Mouse (Mus musculus) megakaryocyte, embryonic 14.5 days (primary cell): Measurements from ENCODE around the gene Cables2.

Experiments used
- FLI1 ChIP-seq: IDR thresholded peaks from 2 replicates; pipeline ENCODE4 v1.6.1; 2012; ENCODE audit warnings: low read length, inconsistent platforms, mixed read lengths
- GATA1 ChIP-seq: IDR thresholded peaks from 3 replicates; pipeline ENCODE4 v1.6.1; 2012; ENCODE audit warnings: mixed read lengths, low read length, inconsistent platforms, borderline replicate concordance

DNA sequence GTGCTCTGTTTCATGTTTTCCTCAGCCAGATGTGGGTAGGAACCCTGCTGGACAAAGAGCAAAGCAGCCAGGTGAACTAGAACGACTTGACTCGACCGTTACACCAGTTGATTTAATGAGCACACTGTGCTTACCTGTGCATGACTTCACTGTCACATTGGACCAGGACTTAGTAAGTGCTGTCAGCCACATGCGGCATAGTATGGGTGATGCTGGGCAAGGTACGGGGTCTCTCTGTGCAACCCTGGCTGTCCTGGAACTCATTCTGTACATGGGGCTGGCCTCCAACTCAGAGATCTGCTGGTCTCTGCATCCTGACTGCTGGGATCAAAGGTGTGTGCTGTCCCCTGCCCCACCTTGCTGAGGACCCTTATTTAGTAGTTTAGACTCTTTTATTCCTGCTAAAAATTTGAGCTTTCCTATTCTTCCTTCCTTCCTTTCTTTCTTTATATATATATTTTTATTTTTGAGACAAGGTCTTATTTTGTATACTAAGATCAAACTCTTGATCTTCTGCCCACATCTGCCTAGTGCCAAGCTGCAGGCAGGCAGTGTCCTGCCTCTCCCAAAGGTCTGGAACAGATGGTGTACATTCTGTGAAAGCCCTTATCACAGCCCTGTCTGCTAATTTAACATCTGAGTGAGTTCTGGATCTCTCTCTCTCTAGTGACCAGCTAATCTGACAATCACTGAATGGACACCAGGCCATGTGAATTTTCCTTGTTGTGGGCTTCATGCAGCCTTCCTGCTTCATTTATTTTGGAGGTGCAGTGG, 18.7 kb downstream of the Cables2 start:
- TF ChIP-seq GATA1: no peak
- TF ChIP-seq FLI1: no peak
